Mouse (Mus musculus) T-helper 1 cell (primary cell): ENCODE measurements around the gene Gm5592.
"Not testable (repeated sequence)": the region's sequence is repeated elsewhere in the genome, so short reads cannot be mapped to it uniquely, and the experiment has no call there.

ENCODE experiments used
- in situ Hi-C: fragments of 300-600 bp; cut with MboI, MseI; formaldehyde crosslinking; loops from one replicate; pipeline ENCODE4 v1.15.1; 2025; ENCODE audit warnings: high pct_unique_total_duplicates

Gene Gm5592

DNA sequence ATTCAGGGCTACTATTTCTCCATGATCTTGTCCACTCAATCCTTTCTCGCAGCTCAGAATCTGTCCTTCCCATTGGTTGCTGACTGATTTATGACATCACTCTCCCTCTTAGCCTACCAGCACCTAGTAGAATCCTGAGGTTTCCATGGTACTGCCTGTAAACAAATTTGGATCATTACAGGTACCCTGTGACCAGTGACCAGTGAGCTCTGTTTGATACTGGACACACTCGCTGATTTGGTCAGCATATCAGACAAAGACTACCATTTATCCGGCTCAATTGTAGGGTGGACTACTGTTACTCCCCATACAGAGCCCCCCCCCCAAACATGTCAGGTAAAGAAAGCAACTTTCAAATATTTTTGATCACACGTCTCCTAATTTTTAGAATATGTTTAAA is at the start of gene Gm5592:
Gene Gm5592, plus strand, starts transcription at position 301 of the 400 bp plus-strand sequence.
- in situ Hi-C loops, result not testable (repeated sequence)

- in situ Hi-C loops, result not testable (repeated sequence)
Observed at GRCm38 (mm10) chr7:41155806-41156205, 2.2 kb downstream of the Gm5592 start.

- in situ Hi-C loops, result not testable (repeated sequence)
Observed at GRCm38 (mm10) chr7:41157879-41158278, 4.2 kb downstream of the Gm5592 start.

GRCm38 (mm10) chr7:41158562-41158961 is 4.9 kb downstream of the Gm5592 start:
- in situ Hi-C loops, result not testable (repeated sequence)

GRCm38 (mm10) chr7:41193671-41194070 is 40.0 kb downstream of the Gm5592 start:
- in situ Hi-C loops, result no loop called here
